Mouse (Mus musculus): ENCODE data around the gene Enpp5. TPM values are rescaled to one million over a fixed set of nuclear protein-coding genes. Genes with fewer than 3 reads are reported as not detected.

Enpp5 gene
- polyA plus RNA-seq (2015; fragmentation: Nextera tagmentation; extraction: Ambion mirVana) = 17.3 and 21.9 TPM in 2 replicates

- under 1% methylated on average over 31 of the region's 31 CpGs for WGBS
- Histone ChIP-seq H3K4me3 (replicated peaks) (peak within 1 kb of the TSS; percentile 63), H3K9ac (peak within 1 kb of the TSS; percentile 62), H3K27ac (replicated peaks) (0 out of 2 replicates have a peak within 1 kb of the TSS, but pooled peaks have one; percentile 31), H3K27me3 (no peaks in the 10 kb centered on the region; the same call in 1 of the 2 replicates), H3K4me2 (replicated peaks) (peak within 1 kb of the TSS; percentile 87), H3K4me1 (peaks cover 4% of the 10 kb centered on the region; the same call in 1 of the 2 replicates), H3K36me3 (no peaks in the 10 kb centered on the region), H3K9me3 (replicated peaks) (no peaks in the 10 kb centered on the region)
- ATAC-seq (ENCODE audit: insufficient number of reproducible peaks, low FRiP score, low TSS enrichment, low read depth) = peak; percentile 86
Measured at GRCm38 (mm10) chr17:44078631-44079350, at the start of gene Enpp5. Enpp5 (plus strand) TSS chr17:44078813.

GRCm38 (mm10) chr17:44029616-44030015, 49.0 kb upstream of the Enpp5 start:
- H3K4me1 ChIP-seq = peaks cover 15% of the 10 kb centered on the region; the same call in 1 of the 2 replicates
- H3K36me3 ChIP-seq = no peaks in the 10 kb centered on the region
- WGBS = 63% methylated on average over 5 of the region's 5 CpGs
- ATAC-seq (ENCODE audit: insufficient number of reproducible peaks, low FRiP score, low TSS enrichment, low read depth) = no peak
- no peaks in the 10 kb centered on the region for H3K27me3 ChIP-seq
- H3K4me2 ChIP-seq (replicated peaks) = no peak overlapping the region
- H3K9ac ChIP-seq = no peak overlapping the region
- H3K9me3 ChIP-seq (replicated peaks) = no peaks in the 10 kb centered on the region
- H3K27ac ChIP-seq (replicated peaks) = no peak overlapping the region
- no peak overlapping the region for H3K4me3 ChIP-seq (replicated peaks)

GRCm38 (mm10) chr17:44030776-44031587, 47.6 kb upstream of the Enpp5 start:
- Histone ChIP-seq H3K27me3 (no peaks in the 10 kb centered on the region), H3K4me2 (replicated peaks) (no peak overlapping the region), H3K4me1 (peaks cover 10% of the 10 kb centered on the region; the same call in 1 of the 2 replicates), H3K9ac (no peak overlapping the region), H3K9me3 (replicated peaks) (no peaks in the 10 kb centered on the region), H3K4me3 (replicated peaks) (no peak overlapping the region), H3K36me3 (no peaks in the 10 kb centered on the region), H3K27ac (replicated peaks) (no peak overlapping the region)
- no peak for ATAC-seq (ENCODE audit: insufficient number of reproducible peaks, low FRiP score, low TSS enrichment, low read depth)
- WGBS = 27% methylated on average over 3 of the region's 3 CpGs

GRCm38 (mm10) chr17:44035005-44035404, 43.6 kb upstream of the Enpp5 start:
- Histone ChIP-seq H3K9ac (no peak overlapping the region), H3K36me3 (no peaks in the 10 kb centered on the region), H3K27me3 (no peaks in the 10 kb centered on the region)

GRCm38 (mm10) chr17:44038656-44039055, 40.0 kb upstream of the Enpp5 start:
- Histone ChIP-seq H3K4me1 (no peaks in the 10 kb centered on the region), H3K9me3 (replicated peaks) (no peaks in the 10 kb centered on the region), H3K27me3 (no peaks in the 10 kb centered on the region), H3K4me2 (replicated peaks) (no peak overlapping the region), H3K36me3 (no peaks in the 10 kb centered on the region), H3K9ac (no peak overlapping the region), H3K27ac (replicated peaks) (no peak overlapping the region), H3K4me3 (replicated peaks) (no peak overlapping the region)
- WGBS = 58% methylated on average over 9 of the region's 9 CpGs
- no peak for ATAC-seq (ENCODE audit: insufficient number of reproducible peaks, low FRiP score, low TSS enrichment, low read depth)

More at GRCm38 (mm10) chr17:44035005-44035404, 43.6 kb upstream of the Enpp5 start:
- Histone ChIP-seq H3K27ac (replicated peaks) (no peak overlapping the region), H3K4me3 (replicated peaks) (no peak overlapping the region), H3K4me1 (peaks cover 8% of the 10 kb centered on the region; the same call in 1 of the 2 replicates), H3K4me2 (replicated peaks) (no peak overlapping the region), H3K9me3 (replicated peaks) (no peaks in the 10 kb centered on the region)
- ATAC-seq (ENCODE audit: insufficient number of reproducible peaks, low FRiP score, low TSS enrichment, low read depth) = no peak
- 64% methylated on average over 1 of the region's 1 CpGs for WGBS

GRCm38 (mm10) chr17:44040449-44040848, 38.2 kb upstream of the Enpp5 start:
- WGBS = 96% methylated on average over 2 of the region's 2 CpGs
- no peaks in the 10 kb centered on the region for H3K27me3 ChIP-seq
- H3K4me2 ChIP-seq (replicated peaks) = no peak overlapping the region
- no peak overlapping the region for H3K9ac ChIP-seq
- no peak overlapping the region for H3K27ac ChIP-seq (replicated peaks)
- ATAC-seq (ENCODE audit: insufficient number of reproducible peaks, low FRiP score, low TSS enrichment, low read depth) = no peak
- H3K4me3 ChIP-seq (replicated peaks) = no peak overlapping the region
- no peaks in the 10 kb centered on the region for H3K36me3 ChIP-seq
- H3K4me1 ChIP-seq = no peaks in the 10 kb centered on the region
- H3K9me3 ChIP-seq (replicated peaks) = no peaks in the 10 kb centered on the region

GRCm38 (mm10) chr17:44042301-44042700, 36.3 kb upstream of the Enpp5 start:
- ATAC-seq (ENCODE audit: insufficient number of reproducible peaks, low FRiP score, low TSS enrichment, low read depth) = no peak
- 61% methylated on average over 2 of the region's 2 CpGs for WGBS
- H3K27ac ChIP-seq (replicated peaks) = no peak overlapping the region

GRCm38 (mm10) chr17:44042861-44043260, 35.8 kb upstream of the Enpp5 start:
- H3K9me3 ChIP-seq (replicated peaks) = no peaks in the 10 kb centered on the region
- no peaks in the 10 kb centered on the region for H3K36me3 ChIP-seq
- ATAC-seq (ENCODE audit: insufficient number of reproducible peaks, low FRiP score, low TSS enrichment, low read depth) = no peak
- no peak overlapping the region for H3K4me2 ChIP-seq (replicated peaks)
- no peak overlapping the region for H3K9ac ChIP-seq
- H3K4me1 ChIP-seq = no peaks in the 10 kb centered on the region
- H3K27me3 ChIP-seq = no peaks in the 10 kb centered on the region
- 80% methylated on average over 8 of the region's 8 CpGs for WGBS
- H3K27ac ChIP-seq (replicated peaks) = no peak overlapping the region
- no peak overlapping the region for H3K4me3 ChIP-seq (replicated peaks)

More at GRCm38 (mm10) chr17:44042301-44042700, 36.3 kb upstream of the Enpp5 start:
- Histone ChIP-seq H3K4me2 (replicated peaks) (no peak overlapping the region), H3K4me3 (replicated peaks) (no peak overlapping the region), H3K4me1 (no peaks in the 10 kb centered on the region), H3K27me3 (no peaks in the 10 kb centered on the region), H3K36me3 (no peaks in the 10 kb centered on the region), H3K9me3 (replicated peaks) (no peaks in the 10 kb centered on the region), H3K9ac (no peak overlapping the region)

GRCm38 (mm10) chr17:44053427-44053826, 25.2 kb upstream of the Enpp5 start:
- H3K4me1 ChIP-seq = no peaks in the 10 kb centered on the region
- ATAC-seq (ENCODE audit: insufficient number of reproducible peaks, low FRiP score, low TSS enrichment, low read depth) = no peak
- H3K4me3 ChIP-seq (replicated peaks) = no peak overlapping the region
- WGBS = 68% methylated on average over 4 of the region's 4 CpGs
- no peak overlapping the region for H3K4me2 ChIP-seq (replicated peaks)
- no peak overlapping the region for H3K27ac ChIP-seq (replicated peaks)
- H3K9me3 ChIP-seq (replicated peaks) = no peaks in the 10 kb centered on the region
- H3K36me3 ChIP-seq = no peaks in the 10 kb centered on the region
- no peaks in the 10 kb centered on the region for H3K27me3 ChIP-seq
- no peak overlapping the region for H3K9ac ChIP-seq

GRCm38 (mm10) chr17:44057123-44057522, 21.5 kb upstream of the Enpp5 start:
- H3K4me2 ChIP-seq (replicated peaks) = no peak overlapping the region

GRCm38 (mm10) chr17:44058145-44058544, 20.5 kb upstream of the Enpp5 start:
- no peak for ATAC-seq (ENCODE audit: insufficient number of reproducible peaks, low FRiP score, low TSS enrichment, low read depth)
- no peaks in the 10 kb centered on the region for H3K4me1 ChIP-seq

More at GRCm38 (mm10) chr17:44057123-44057522, 21.5 kb upstream of the Enpp5 start:
- H3K4me1 ChIP-seq = no peaks in the 10 kb centered on the region
- no peak overlapping the region for H3K27ac ChIP-seq (replicated peaks)
- H3K4me3 ChIP-seq (replicated peaks) = no peak overlapping the region
- H3K9ac ChIP-seq = no peak overlapping the region
- WGBS = 72% methylated on average over 1 of the region's 1 CpGs
- no peak for ATAC-seq (ENCODE audit: insufficient number of reproducible peaks, low FRiP score, low TSS enrichment, low read depth)
- H3K9me3 ChIP-seq (replicated peaks) = no peaks in the 10 kb centered on the region
- no peaks in the 10 kb centered on the region for H3K27me3 ChIP-seq
- no peaks in the 10 kb centered on the region for H3K36me3 ChIP-seq

More at GRCm38 (mm10) chr17:44058145-44058544, 20.5 kb upstream of the Enpp5 start:
- Histone ChIP-seq H3K36me3 (no peaks in the 10 kb centered on the region), H3K4me3 (replicated peaks) (no peak overlapping the region), H3K9ac (no peak overlapping the region), H3K27me3 (no peaks in the 10 kb centered on the region), H3K4me2 (replicated peaks) (no peak overlapping the region), H3K9me3 (replicated peaks) (no peaks in the 10 kb centered on the region), H3K27ac (replicated peaks) (no peak overlapping the region)
